Mouse (Mus musculus) B cell, adult 2 months (primary cell): ENCODE data around the gene Fst.

Source experiments
- DNase-seq, 2 experiments: peaks; one replicate each; pipeline ENCODE4 v3.0.0; 2022

The Fst gene

GRCm38 (mm10) chr13:114412326-114412725 lies 46.4 kb downstream of the Fst start:
- DNase-seq = no peak

GRCm38 (mm10) chr13:114406866-114407265 lies 51.9 kb downstream of the Fst start:
- no peak for DNase-seq

GRCm38 (mm10) chr13:114406424-114406823 lies 52.3 kb downstream of the Fst start:
- DNase-seq = no peak

GRCm38 (mm10) chr13:114405100-114405715 lies 53.5 kb downstream of the Fst start:
- DNase-seq = no peak
